Mouse (Mus musculus) olfactory bulb, adult 2 months (tissue): Measurements from ENCODE around the gene Ntng1.

Experiments
- CTCF ChIP-seq: fragments of 200-500 bp; IDR thresholded peaks from 2 replicates; pipeline ENCODE4 v1.5.1; 2012; ENCODE audit warnings: low read depth, mild to moderate bottlenecking, low read length, moderate library complexity; ENCODE audit not compliant: insufficient read depth
- POLR2A ChIP-seq: fragments of 200-500 bp; IDR thresholded peaks from 2 replicates; pipeline ENCODE4 v1.6.1; 2012; ENCODE audit warnings: mild to moderate bottlenecking, low read depth, low read length, moderate library complexity; ENCODE audit not compliant: insufficient read depth

DNA sequence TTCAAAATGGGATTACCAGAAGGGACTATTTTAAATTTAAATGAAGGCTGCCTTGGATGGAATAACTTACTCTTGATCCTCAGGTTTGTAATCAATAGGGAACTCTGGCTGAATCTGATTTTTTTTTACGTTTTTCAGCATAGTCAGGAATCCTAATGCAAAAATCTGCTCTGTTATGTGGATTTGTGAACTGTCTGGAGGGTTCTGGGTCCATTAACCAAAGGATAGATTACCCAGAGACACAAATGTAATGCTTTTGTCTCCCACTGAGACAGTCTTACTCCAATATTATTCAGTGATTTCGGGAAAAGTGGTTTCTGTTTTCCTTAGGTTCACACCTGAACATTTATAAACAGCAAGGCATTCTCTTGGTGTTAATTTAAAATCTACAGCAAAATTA, 58.5 kb downstream of the Ntng1 start:
- no peak for TF ChIP-seq CTCF
- no peak for TF ChIP-seq POLR2A
